Comparison of ENCODE assay signal across 15 mouse cellular contexts in genomic region chr19:60994214-60994613, GRCm38 (mm10).
DNase-seq lines count a peak whose midpoint lies in the region; ATAC-seq lines count a peak whose summit lies in the region.
"Had no signal": no experiment of that assay in that cellular context is flagged by ENCODE, and none has a peak within 500 bp of the region (broad histone marks: within the 10 kb centered on the region; RNA-seq: fewer than 3 reads in every experiment).

No protein-coding gene starts in this region.

- peak; percentile 52; the same call in 1 of the 2 replicates for ATAC-seq in common myeloid progenitor, adult 5-6 weeks (replicated peaks; ENCODE audit: low read depth, poor library complexity, severe bottlenecking)
- ATAC-seq in megakaryocyte progenitor cell, adult 5-6 weeks (replicated peaks; ENCODE audit: poor library complexity) = peak; percentile 92
- no peak for ATAC-seq in granulocyte monocyte progenitor cell, adult 5-6 weeks (replicated peaks; ENCODE audit: poor library complexity, severe bottlenecking)
- ATAC-seq in activated CD4-positive, CD25-positive, alpha-beta regulatory T cell, adult 4 months = no peak
- ATAC-seq: CD4-positive, CD25-positive, alpha-beta regulatory T cell, adult 4 months; forebrain, embryonic 16.5 days; intestine, embryonic 15.5 days had no signal

- peak; percentile 25 for DNase-seq in ovary, adult 18-20 months (ENCODE audit: low spot score)
- DNase-seq in ovary, postnatal 14 days (ENCODE audit: low spot score) = no peak
- DNase-seq in liver = peak; percentile 5
- no peak for DNase-seq in gastrocnemius, postnatal 4 days (ENCODE audit: low spot score in 2 of 2)
- DNase-seq: cerebellum, postnatal 10 days; gastrocnemius, adult 2 months; right cerebral cortex, adult 18-20 months; thymus, postnatal 36 days had no signal

Comparison
In these comparisons a context has a peak if more than half of its experiments do, and no peak if none do; other contexts are left out.
1. DNase-seq: peak in ovary, adult 18-20 months (single experiment) and liver (single experiment); none in ovary, postnatal 14 days (single experiment) and gastrocnemius, postnatal 4 days (0 of 2).
2. ATAC-seq: peak in common myeloid progenitor, adult 5-6 weeks (single experiment) and megakaryocyte progenitor cell, adult 5-6 weeks (single experiment); none in granulocyte monocyte progenitor cell, adult 5-6 weeks (single experiment) and activated CD4-positive, CD25-positive, alpha-beta regulatory T cell, adult 4 months (single experiment).